Mouse (Mus musculus) heart, embryonic 15.5 days (tissue): ENCODE results near the gene Pds5b. TPM values are rescaled to one million over a fixed set of nuclear protein-coding genes. Genes with fewer than 3 reads are reported as not detected.

Experiments used
- ATAC-seq: fragments of 200-750 bp; cut with Nextera tagmentation; replicated peaks from 2 replicates; pipeline ENCODE4 v1.8.0; 2017; ENCODE audit warnings: low read depth, moderate TSS enrichment; ENCODE audit not compliant: insufficient number of reproducible peaks, insufficient read depth, low FRiP score
- H3K27ac ChIP-seq: fragments of 300-500 bp; sonication (generic); 2 replicates; pipeline ENCODE4 v1.5.1; 2015; ENCODE audit warnings: mild to moderate bottlenecking, inconsistent platforms
- H3K27me3 ChIP-seq: fragments of 300-500 bp; sonication (generic); 2 replicates; pipeline ENCODE4 v1.6.1; 2015; ENCODE audit warnings: inconsistent platforms
- H3K36me3 ChIP-seq: fragments of 300-500 bp; sonication (generic); 2 replicates; pipeline ENCODE4 v1.6.1; 2015; ENCODE audit warnings: mild to moderate bottlenecking, inconsistent platforms
- H3K4me1 ChIP-seq: fragments of 300-500 bp; sonication (generic); replicated peaks from 2 replicates; pipeline ENCODE4 v1.6.1; 2015; ENCODE audit warnings: inconsistent platforms
- H3K4me2 ChIP-seq: fragments of 300-500 bp; sonication (generic); 2 replicates; pipeline ENCODE4 v1.6.1; 2015; ENCODE audit warnings: inconsistent platforms, mild to moderate bottlenecking, moderate library complexity
- H3K4me3 ChIP-seq: fragments of 300-500 bp; sonication (generic); 2 replicates; pipeline ENCODE4 v1.5.1; 2015; ENCODE audit warnings: mild to moderate bottlenecking, inconsistent platforms
- H3K9ac ChIP-seq: fragments of 300-500 bp; sonication (generic); 2 replicates; pipeline ENCODE4 v1.6.1; 2015; ENCODE audit warnings: mild to moderate bottlenecking, inconsistent platforms
- H3K9me3 ChIP-seq: fragments of 300-500 bp; sonication (generic); replicated peaks from 2 replicates; pipeline ENCODE4 v1.6.1; 2016; ENCODE audit warnings: inconsistent platforms
- WGBS: fragments of 180-500 bp; shearing (Covaris S2); methylation state at CpG from one replicate; pipeline ENCODE4 v1.1.7; 2015; ENCODE audit warnings: mixed read lengths; 5-methylcytosine and 5-hydroxymethylcytosine counted together
- polyA plus RNA-seq: library from polyadenylated mRNA; unstranded; fragments of >200 nt; fragmentation: Nextera tagmentation; extraction: Ambion mirVana; gene quantifications from 2 replicates; pipeline ENCODE4 v1.2.1, GENCODE M21; 2015

The Pds5b gene
- polyA plus RNA-seq, 1 experiment from 2014 or later, result 16.0 TPM

GRCm38 (mm10) chr5:150788261-150788660 is 114.7 kb downstream of the Pds5b start:
- peaks cover 44% of the 10 kb centered on the region for H3K36me3 ChIP-seq
- no peak overlapping the region for H3K9ac ChIP-seq
- H3K4me1 ChIP-seq, result no peaks in the 10 kb centered on the region

GRCm38 (mm10) chr5:150789039-150789438 is 115.5 kb downstream of the Pds5b start:
- no peak overlapping the region for H3K4me3 ChIP-seq
- no peaks in the 10 kb centered on the region for H3K4me1 ChIP-seq
- H3K36me3 ChIP-seq, result peaks cover 41% of the 10 kb centered on the region
- H3K4me2 ChIP-seq, result no peak overlapping the region
- H3K9me3 ChIP-seq, result no peaks in the 10 kb centered on the region
- ATAC-seq, result no peak
- H3K9ac ChIP-seq, result no peak overlapping the region
- 93% methylated on average over 2 of the region's 2 CpGs for WGBS
- no peaks in the 10 kb centered on the region for H3K27me3 ChIP-seq
- H3K27ac ChIP-seq, result no peak overlapping the region

More at GRCm38 (mm10) chr5:150788261-150788660, 114.7 kb downstream of the Pds5b start:
- H3K27ac ChIP-seq, result no peak overlapping the region
- 94% methylated on average over 4 of the region's 4 CpGs for WGBS
- H3K27me3 ChIP-seq, result no peaks in the 10 kb centered on the region
- H3K9me3 ChIP-seq, result no peaks in the 10 kb centered on the region
- H3K4me2 ChIP-seq, result no peak overlapping the region
- no peak for ATAC-seq
- H3K4me3 ChIP-seq, result no peak overlapping the region

GRCm38 (mm10) chr5:150794181-150794580 is 120.6 kb downstream of the Pds5b start:
- ATAC-seq, result no peak
- peaks cover 42% of the 10 kb centered on the region for H3K36me3 ChIP-seq
- H3K27ac ChIP-seq, result no peak overlapping the region
- no peaks in the 10 kb centered on the region for H3K4me1 ChIP-seq
- H3K9ac ChIP-seq, result no peak overlapping the region
- H3K4me3 ChIP-seq, result no peak overlapping the region
- H3K4me2 ChIP-seq, result no peak overlapping the region
- no peaks in the 10 kb centered on the region for H3K27me3 ChIP-seq
- no peaks in the 10 kb centered on the region for H3K9me3 ChIP-seq
- 83% methylated on average over 6 of the region's 6 CpGs for WGBS

GRCm38 (mm10) chr5:150800056-150800455 is 126.5 kb downstream of the Pds5b start:
- no peak for ATAC-seq
- no peaks in the 10 kb centered on the region for H3K4me1 ChIP-seq
- H3K4me2 ChIP-seq, result no peak overlapping the region
- no peak overlapping the region for H3K4me3 ChIP-seq
- H3K9ac ChIP-seq, result no peak overlapping the region
- H3K9me3 ChIP-seq, result no peaks in the 10 kb centered on the region
- H3K27me3 ChIP-seq, result no peaks in the 10 kb centered on the region
- H3K36me3 ChIP-seq, result peaks cover 44% of the 10 kb centered on the region
- H3K27ac ChIP-seq, result no peak overlapping the region
- WGBS, result 93% methylated on average over 2 of the region's 2 CpGs

- ATAC-seq, result no peak
- no peaks in the 10 kb centered on the region for H3K9me3 ChIP-seq
- H3K4me1 ChIP-seq, result no peaks in the 10 kb centered on the region
- no peak overlapping the region for H3K9ac ChIP-seq
- H3K27ac ChIP-seq, result no peak overlapping the region
- no peaks in the 10 kb centered on the region for H3K27me3 ChIP-seq
- H3K4me2 ChIP-seq, result no peak overlapping the region
- H3K4me3 ChIP-seq, result no peak overlapping the region
- 83% methylated on average over 13 of the region's 13 CpGs for WGBS
- H3K36me3 ChIP-seq, result no peaks in the 10 kb centered on the region
Measured at GRCm38 (mm10) chr5:150814111-150814990, 140.8 kb downstream of the Pds5b start.

GRCm38 (mm10) chr5:150815400-150815799 is 141.9 kb downstream of the Pds5b start:
- H3K4me3 ChIP-seq, result no peak overlapping the region
- H3K4me1 ChIP-seq, result no peaks in the 10 kb centered on the region
- H3K4me2 ChIP-seq, result no peak overlapping the region
- no peaks in the 10 kb centered on the region for H3K27me3 ChIP-seq
- H3K27ac ChIP-seq, result no peak overlapping the region
- H3K36me3 ChIP-seq, result no peaks in the 10 kb centered on the region
- 87% methylated on average over 4 of the region's 4 CpGs for WGBS
- ATAC-seq, result no peak
- H3K9me3 ChIP-seq, result no peaks in the 10 kb centered on the region
- no peak overlapping the region for H3K9ac ChIP-seq

GRCm38 (mm10) chr5:150816775-150817174 is 143.2 kb downstream of the Pds5b start:
- ATAC-seq, result no peak
- Histone ChIP-seq H3K4me2 (no peak overlapping the region), H3K27me3 (no peaks in the 10 kb centered on the region), H3K9ac (no peak overlapping the region), H3K4me1 (no peaks in the 10 kb centered on the region), H3K4me3 (no peak overlapping the region), H3K27ac (no peak overlapping the region), H3K36me3 (no peaks in the 10 kb centered on the region), H3K9me3 (no peaks in the 10 kb centered on the region)
- WGBS, result 91% methylated on average over 5 of the region's 5 CpGs

DNA sequence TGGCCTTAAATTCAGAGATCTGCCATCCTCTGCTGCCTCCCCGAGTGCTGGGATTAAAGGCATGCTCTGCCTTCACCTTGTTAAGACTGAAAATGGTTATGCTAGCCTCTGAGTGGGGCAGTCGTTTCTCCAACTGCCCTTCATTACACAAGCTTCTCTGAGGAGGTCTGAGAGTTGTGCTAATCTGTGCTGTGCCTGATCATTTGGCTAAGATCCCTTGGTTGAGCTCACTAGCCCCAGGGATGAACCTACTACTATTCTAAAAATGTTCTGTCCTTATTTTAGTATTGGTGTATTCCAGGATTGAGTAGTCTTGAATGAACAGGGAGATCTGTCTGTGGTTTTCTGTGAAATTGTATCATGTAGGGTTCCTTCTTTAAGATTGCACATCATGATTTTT is 144.5 kb downstream of the Pds5b start:
- Histone ChIP-seq H3K4me1 (no peaks in the 10 kb centered on the region), H3K27me3 (no peaks in the 10 kb centered on the region), H3K4me2 (no peak overlapping the region), H3K27ac (no peak overlapping the region), H3K9ac (no peak overlapping the region), H3K4me3 (no peak overlapping the region), H3K36me3 (no peaks in the 10 kb centered on the region), H3K9me3 (no peaks in the 10 kb centered on the region)
- no peak for ATAC-seq
- 47% methylated on average over 2 of the region's 2 CpGs for WGBS

GRCm38 (mm10) chr5:150818886-150819285 is 145.3 kb downstream of the Pds5b start:
- no peak for ATAC-seq
- H3K9ac ChIP-seq, result no peak overlapping the region
- H3K4me1 ChIP-seq, result no peaks in the 10 kb centered on the region
- 73% methylated on average over 4 of the region's 4 CpGs for WGBS
- no peaks in the 10 kb centered on the region for H3K9me3 ChIP-seq
- H3K27me3 ChIP-seq, result no peaks in the 10 kb centered on the region
- no peak overlapping the region for H3K4me3 ChIP-seq
- H3K36me3 ChIP-seq, result no peaks in the 10 kb centered on the region
- H3K4me2 ChIP-seq, result no peak overlapping the region
- H3K27ac ChIP-seq, result no peak overlapping the region

DNA sequence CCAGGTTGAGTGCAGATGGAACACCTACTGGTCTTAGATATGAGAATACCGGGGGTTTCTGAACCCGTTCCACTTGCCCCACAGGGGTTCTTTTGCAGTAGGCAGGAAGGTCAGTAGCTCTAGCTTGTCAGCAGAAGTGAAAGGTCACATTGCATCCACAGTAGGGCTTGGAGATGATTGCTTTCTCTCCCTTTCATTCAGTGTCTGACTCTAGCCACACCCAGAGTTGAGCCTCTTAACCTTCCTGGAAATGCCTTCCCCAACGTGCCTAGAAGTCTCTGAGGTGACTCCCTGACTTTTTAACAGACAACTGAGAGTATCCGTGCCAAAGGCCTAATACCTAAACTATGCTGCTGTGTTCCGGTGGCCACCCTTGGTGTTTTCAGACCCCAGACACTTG is 146.0 kb downstream of the Pds5b start:
- no peaks in the 10 kb centered on the region for H3K9me3 ChIP-seq
- H3K36me3 ChIP-seq, result no peaks in the 10 kb centered on the region
- H3K4me2 ChIP-seq, result no peak overlapping the region
- no peak for ATAC-seq
- no peaks in the 10 kb centered on the region for H3K27me3 ChIP-seq
- 74% methylated on average over 5 of the region's 5 CpGs for WGBS
- no peak overlapping the region for H3K27ac ChIP-seq
- no peak overlapping the region for H3K9ac ChIP-seq
- no peaks in the 10 kb centered on the region for H3K4me1 ChIP-seq
- H3K4me3 ChIP-seq, result no peak overlapping the region

DNA sequence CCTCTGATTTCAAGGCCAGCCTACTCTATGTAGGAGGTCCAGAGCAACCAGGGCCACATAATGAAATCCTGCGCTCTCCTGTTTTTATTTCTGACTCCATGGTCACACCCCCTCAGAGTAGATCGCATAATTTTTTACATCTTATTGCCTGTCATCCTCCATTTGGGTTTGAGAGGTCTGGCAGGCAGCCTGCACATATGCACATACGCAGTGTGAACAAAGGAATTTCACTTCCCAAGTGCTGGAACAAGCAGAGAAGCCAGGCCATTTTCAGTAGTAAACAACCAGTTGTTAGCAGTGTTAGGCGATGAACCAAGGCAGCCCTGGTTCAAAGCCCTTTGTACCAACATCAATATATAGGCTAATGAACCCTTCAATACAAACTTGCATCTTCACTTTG is 147.6 kb downstream of the Pds5b start:
- ATAC-seq, result no peak
- Histone ChIP-seq H3K27ac (no peak overlapping the region), H3K36me3 (no peaks in the 10 kb centered on the region; the same call in 1 of the 2 replicates), H3K27me3 (no peaks in the 10 kb centered on the region), H3K4me1 (no peaks in the 10 kb centered on the region), H3K4me3 (no peak overlapping the region), H3K9ac (no peak overlapping the region), H3K9me3 (0 out of 2 replicates have a peak, but pooled peaks cover 5% of the 10 kb centered on the region), H3K4me2 (no peak overlapping the region)
- WGBS, result 84% methylated on average over 4 of the region's 4 CpGs

- Histone ChIP-seq H3K4me1 (no peaks in the 10 kb centered on the region), H3K9me3 (0 out of 2 replicates have a peak, but pooled peaks cover 5% of the 10 kb centered on the region), H3K4me3 (no peak overlapping the region), H3K36me3 (no peaks in the 10 kb centered on the region; the same call in 1 of the 2 replicates), H3K27me3 (no peaks in the 10 kb centered on the region), H3K27ac (no peak overlapping the region), H3K9ac (no peak overlapping the region), H3K4me2 (no peak overlapping the region)
- ATAC-seq, result no peak
- WGBS, result 81% methylated on average over 6 of the region's 6 CpGs
Measured at GRCm38 (mm10) chr5:150822781-150823180, 149.2 kb downstream of the Pds5b start.
